Mouse (Mus musculus): ENCODE measurements at regions not wholly inside any gene's neighbourhood (a gene's known extent, or its start where the extent isn't known, plus 50 kb on each side); places are given as distances from the start of the nearest gene placed in this dataset.

- no peaks in the 10 kb centered on the region for H3K27me3 ChIP-seq (ENCODE audit: insufficient read depth, low read length)
- TF ChIP-seq CTCF (conservative IDR thresholded peaks at IDR 0.05; ENCODE audit: low read length) (no peak), POU5F1 (IDR thresholded peaks at IDR 0.05; ENCODE audit: borderline replicate concordance, low read length) (no peak), NANOG (IDR thresholded peaks at IDR 0.05; ENCODE audit: borderline replicate concordance, low read length) (no peak)
- no peak overlapping the region for H3K4me3 ChIP-seq (replicated peaks; ENCODE audit: low read length)
- no peaks in the 10 kb centered on the region for H3K4me1 ChIP-seq (replicated peaks; ENCODE audit: low read depth, low read length)
- H3K36me3 ChIP-seq (ENCODE audit: insufficient read depth, low read length): no peaks in the 10 kb centered on the region
- H3K9me3 ChIP-seq (ENCODE audit: low read length): no peaks in the 10 kb centered on the region
Measured at GRCm38 (mm10) chr9:6552731-6553130, 283.1 kb upstream of the Ddi1 start.

DNA sequence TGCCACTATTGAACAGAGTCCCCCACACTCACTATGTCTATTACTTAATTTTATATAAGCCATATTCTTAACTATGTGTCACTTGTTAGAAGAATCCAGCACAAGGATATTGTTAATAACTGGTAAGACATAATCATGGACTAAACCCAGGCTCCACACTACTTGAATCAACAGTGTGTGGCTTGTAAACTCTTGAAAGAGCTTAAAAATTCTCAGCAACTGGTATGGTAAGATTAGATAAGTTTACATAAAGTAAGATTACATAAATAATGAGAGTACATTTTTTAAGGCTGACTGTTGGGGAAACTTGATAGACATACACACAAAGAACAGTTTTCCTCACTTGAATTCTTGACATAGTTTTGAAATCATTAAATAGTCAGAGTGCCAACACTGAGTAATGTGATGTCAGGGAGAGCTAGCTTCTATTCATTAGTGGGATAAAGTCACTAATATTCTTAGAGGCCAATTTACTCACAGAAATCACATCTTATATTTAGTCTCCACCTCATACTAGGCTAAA is 270.6 kb upstream of the Ddi1 start:
- Histone ChIP-seq H3K4me1 (replicated peaks; ENCODE audit: low read depth, low read length) (no peaks in the 10 kb centered on the region), H3K4me3 (replicated peaks; ENCODE audit: low read length) (no peak overlapping the region), H3K36me3 (ENCODE audit: insufficient read depth, low read length) (no peaks in the 10 kb centered on the region), H3K9me3 (ENCODE audit: low read length) (no peaks in the 10 kb centered on the region), H3K27me3 (ENCODE audit: insufficient read depth, low read length) (no peaks in the 10 kb centered on the region)
- TF ChIP-seq CTCF (conservative IDR thresholded peaks at IDR 0.05; ENCODE audit: low read length): no peak
- no peak for TF ChIP-seq POU5F1 (IDR thresholded peaks at IDR 0.05; ENCODE audit: borderline replicate concordance, low read length)
- TF ChIP-seq NANOG (IDR thresholded peaks at IDR 0.05; ENCODE audit: borderline replicate concordance, low read length): no peak

DNA sequence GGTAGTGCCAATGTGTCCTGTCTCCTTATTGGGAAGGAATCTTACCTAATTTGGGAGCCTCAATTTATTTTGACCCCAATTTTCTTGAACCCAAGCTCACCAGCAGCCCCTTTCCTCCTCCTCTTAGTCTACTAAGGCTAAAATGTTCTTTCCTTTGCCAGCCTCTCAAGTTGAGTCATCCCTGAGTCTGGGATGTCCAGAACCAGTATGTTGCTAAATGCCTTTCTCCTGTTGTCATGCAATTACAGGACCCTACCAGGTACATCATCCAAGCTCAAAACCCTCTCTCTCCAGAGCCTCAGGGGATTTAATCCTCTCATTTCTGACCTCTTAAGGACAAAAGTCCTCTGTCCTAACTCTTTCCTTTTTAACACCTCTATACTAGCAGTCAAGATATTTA is 259.2 kb upstream of the Ddi1 start:
- H3K9me3 ChIP-seq (ENCODE audit: low read length): peaks cover 27% of the 10 kb centered on the region
- TF ChIP-seq POU5F1 (IDR thresholded peaks at IDR 0.05; ENCODE audit: borderline replicate concordance, low read length) (no peak), CTCF (conservative IDR thresholded peaks at IDR 0.05; ENCODE audit: low read length) (no peak), NANOG (IDR thresholded peaks at IDR 0.05; ENCODE audit: borderline replicate concordance, low read length) (no peak)
- no peaks in the 10 kb centered on the region for H3K36me3 ChIP-seq (ENCODE audit: insufficient read depth, low read length)
- H3K27me3 ChIP-seq (ENCODE audit: insufficient read depth, low read length): no peaks in the 10 kb centered on the region
- H3K4me1 ChIP-seq (replicated peaks; ENCODE audit: low read depth, low read length): no peaks in the 10 kb centered on the region
- H3K4me3 ChIP-seq (replicated peaks; ENCODE audit: low read length): no peak overlapping the region

- no peaks in the 10 kb centered on the region for H3K36me3 ChIP-seq (ENCODE audit: insufficient read depth, low read length)
- H3K27me3 ChIP-seq (ENCODE audit: insufficient read depth, low read length): no peaks in the 10 kb centered on the region
- no peak overlapping the region for H3K4me3 ChIP-seq (replicated peaks; ENCODE audit: low read length)
- H3K9me3 ChIP-seq (ENCODE audit: low read length): peaks cover 40% of the 10 kb centered on the region
- TF ChIP-seq POU5F1 (IDR thresholded peaks at IDR 0.05; ENCODE audit: borderline replicate concordance, low read length): no peak
- TF ChIP-seq NANOG (IDR thresholded peaks at IDR 0.05; ENCODE audit: borderline replicate concordance, low read length): no peak
- no peak for TF ChIP-seq CTCF (conservative IDR thresholded peaks at IDR 0.05; ENCODE audit: low read length)
- no peaks in the 10 kb centered on the region for H3K4me1 ChIP-seq (replicated peaks; ENCODE audit: low read depth, low read length)
Measured at GRCm38 (mm10) chr9:6517194-6517593, 247.5 kb upstream of the Ddi1 start.

DNA sequence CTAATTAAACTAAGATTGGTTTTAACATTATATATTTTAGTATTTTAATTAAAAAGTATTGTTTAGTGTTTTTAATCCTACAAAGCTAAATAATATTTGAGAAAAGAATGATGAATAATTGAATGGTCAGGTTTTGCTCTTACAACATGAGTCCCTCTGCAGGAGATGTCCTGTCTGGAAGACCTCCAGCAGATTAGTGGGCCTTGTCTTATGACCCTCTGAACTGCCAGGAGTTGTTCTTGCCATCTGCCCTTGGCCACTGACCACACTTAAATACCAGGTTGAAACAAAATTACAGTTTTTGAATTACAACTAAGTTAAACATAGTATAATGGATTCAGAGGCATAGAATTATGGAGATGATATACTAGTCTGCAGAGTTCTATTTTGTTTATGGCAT is 228.1 kb upstream of the Ddi1 start:
- Histone ChIP-seq H3K36me3 (ENCODE audit: insufficient read depth, low read length) (no peaks in the 10 kb centered on the region), H3K9me3 (ENCODE audit: low read length) (peaks cover 83% of the 10 kb centered on the region), H3K27me3 (ENCODE audit: insufficient read depth, low read length) (no peaks in the 10 kb centered on the region), H3K4me1 (replicated peaks; ENCODE audit: low read depth, low read length) (no peaks in the 10 kb centered on the region), H3K4me3 (replicated peaks; ENCODE audit: low read length) (no peak overlapping the region)
- TF ChIP-seq CTCF (conservative IDR thresholded peaks at IDR 0.05; ENCODE audit: low read length) (no peak), NANOG (IDR thresholded peaks at IDR 0.05; ENCODE audit: borderline replicate concordance, low read length) (no peak), POU5F1 (IDR thresholded peaks at IDR 0.05; ENCODE audit: borderline replicate concordance, low read length) (no peak)

DNA sequence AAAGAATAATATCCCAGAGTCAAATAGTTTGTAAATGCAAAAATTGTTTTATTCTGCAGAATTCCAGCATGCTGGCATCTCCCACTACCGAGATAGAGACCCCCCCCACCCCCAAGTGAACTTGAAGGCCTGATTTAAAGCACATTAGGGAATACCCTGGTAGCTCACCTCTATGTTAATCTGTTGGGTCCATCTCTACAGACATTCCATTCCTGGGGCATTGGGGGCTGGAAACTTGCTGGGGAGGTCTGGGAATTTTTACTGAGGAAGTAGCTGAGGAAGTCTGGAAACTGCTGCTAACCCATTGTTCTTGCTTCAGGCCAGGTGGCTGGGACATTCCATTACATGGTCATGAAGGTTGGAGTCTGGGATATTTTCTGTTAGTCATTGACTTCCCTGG is 210.8 kb upstream of the Ddi1 start:
- Histone ChIP-seq H3K27me3 (ENCODE audit: insufficient read depth, low read length) (no peaks in the 10 kb centered on the region), H3K9me3 (ENCODE audit: low read length) (peaks cover 42% of the 10 kb centered on the region), H3K36me3 (ENCODE audit: insufficient read depth, low read length) (no peaks in the 10 kb centered on the region), H3K4me1 (replicated peaks; ENCODE audit: low read depth, low read length) (no peaks in the 10 kb centered on the region), H3K4me3 (replicated peaks; ENCODE audit: low read length) (no peak overlapping the region)
- no peak for TF ChIP-seq CTCF (conservative IDR thresholded peaks at IDR 0.05; ENCODE audit: low read length)
- TF ChIP-seq POU5F1 (IDR thresholded peaks at IDR 0.05; ENCODE audit: borderline replicate concordance, low read length): no peak
- TF ChIP-seq NANOG (IDR thresholded peaks at IDR 0.05; ENCODE audit: borderline replicate concordance, low read length): no peak

GRCm38 (mm10) chr9:6454542-6454941 is 184.9 kb upstream of the Ddi1 start:
- Histone ChIP-seq H3K36me3 (ENCODE audit: insufficient read depth, low read length) (no peaks in the 10 kb centered on the region), H3K9me3 (ENCODE audit: low read length) (peaks cover 11% of the 10 kb centered on the region), H3K27me3 (ENCODE audit: insufficient read depth, low read length) (no peaks in the 10 kb centered on the region), H3K4me3 (replicated peaks; ENCODE audit: low read length) (no peak overlapping the region), H3K4me1 (replicated peaks; ENCODE audit: low read depth, low read length) (no peaks in the 10 kb centered on the region)
- TF ChIP-seq POU5F1 (IDR thresholded peaks at IDR 0.05; ENCODE audit: borderline replicate concordance, low read length) (no peak), CTCF (conservative IDR thresholded peaks at IDR 0.05; ENCODE audit: low read length) (no peak), NANOG (IDR thresholded peaks at IDR 0.05; ENCODE audit: borderline replicate concordance, low read length) (no peak)

GRCm38 (mm10) chr9:6435236-6435635 is 165.6 kb upstream of the Ddi1 start:
- Histone ChIP-seq H3K9me3 (ENCODE audit: low read length) (peaks cover 78% of the 10 kb centered on the region), H3K27me3 (ENCODE audit: insufficient read depth, low read length) (no peaks in the 10 kb centered on the region), H3K36me3 (ENCODE audit: insufficient read depth, low read length) (peaks cover 3% of the 10 kb centered on the region; the same call in 1 of the 2 replicates), H3K4me1 (replicated peaks; ENCODE audit: low read depth, low read length) (no peaks in the 10 kb centered on the region), H3K4me3 (replicated peaks; ENCODE audit: low read length) (no peak overlapping the region)
- TF ChIP-seq NANOG (IDR thresholded peaks at IDR 0.05; ENCODE audit: borderline replicate concordance, low read length) (no peak), POU5F1 (IDR thresholded peaks at IDR 0.05; ENCODE audit: borderline replicate concordance, low read length) (no peak), CTCF (conservative IDR thresholded peaks at IDR 0.05; ENCODE audit: low read length) (no peak)

GRCm38 (mm10) chr9:6433813-6434456 is 164.3 kb upstream of the Ddi1 start:
- peaks cover 3% of the 10 kb centered on the region; the same call in 1 of the 2 replicates for H3K36me3 ChIP-seq (ENCODE audit: insufficient read depth, low read length)
- H3K4me3 ChIP-seq (replicated peaks; ENCODE audit: low read length): no peak overlapping the region
- no peaks in the 10 kb centered on the region for H3K4me1 ChIP-seq (replicated peaks; ENCODE audit: low read depth, low read length)
- no peaks in the 10 kb centered on the region for H3K27me3 ChIP-seq (ENCODE audit: insufficient read depth, low read length)
- no peak for TF ChIP-seq NANOG (IDR thresholded peaks at IDR 0.05; ENCODE audit: borderline replicate concordance, low read length)
- no peak for TF ChIP-seq POU5F1 (IDR thresholded peaks at IDR 0.05; ENCODE audit: borderline replicate concordance, low read length)
- no peak for TF ChIP-seq CTCF (conservative IDR thresholded peaks at IDR 0.05; ENCODE audit: low read length)
- H3K9me3 ChIP-seq (ENCODE audit: low read length): peaks cover 83% of the 10 kb centered on the region

Data from E14TG2a.4 (cell line).